Mouse (Mus musculus) stomach, postnatal 0 days (tissue): ENCODE results near the gene Dlgap4. TPM values are rescaled to one million over a fixed set of nuclear protein-coding genes. Genes with fewer than 3 reads are reported as not detected.
A peak's percentile ranks its signal among the peaks of the same experiment; 100 is the strongest.

Source experiments
- ATAC-seq: fragments of 200-750 bp; cut with Nextera tagmentation; 2 replicates; pipeline ENCODE4 v1.8.0; 2017; ENCODE audit not compliant: low FRiP score, low TSS enrichment
- DNase-seq: peaks from one replicate; pipeline ENCODE4 v3.0.0-alpha.2; 2016; ENCODE audit warnings: low spot score
- H3K27ac ChIP-seq: fragments of 300-500 bp; sonication (generic); replicated peaks from 2 replicates; pipeline ENCODE4 v1.5.1; 2014; ENCODE audit warnings: mild to moderate bottlenecking, control low read depth
- H3K27me3 ChIP-seq: fragments of 300-500 bp; sonication (generic); 2 replicates; pipeline ENCODE4 v1.6.1; 2014; ENCODE audit warnings: low read length; ENCODE audit not compliant: control insufficient read depth, insufficient read depth
- H3K36me3 ChIP-seq: fragments of 300-500 bp; sonication (generic); 2 replicates; pipeline ENCODE4 v1.6.1; 2014; ENCODE audit warnings: low read length, mixed read lengths; ENCODE audit not compliant: control insufficient read depth, insufficient read depth
- H3K4me1 ChIP-seq: fragments of 300-500 bp; sonication (generic); replicated peaks from 2 replicates; pipeline ENCODE4 v1.6.1; 2014; ENCODE audit warnings: antibody characterized with exemption; ENCODE audit not compliant: control insufficient read depth, insufficient read depth
- H3K4me2 ChIP-seq: fragments of 300-500 bp; sonication (generic); replicated peaks from 2 replicates; pipeline ENCODE4 v1.6.1; 2014; ENCODE audit warnings: low read depth, mild to moderate bottlenecking, control low read depth, moderate library complexity
- H3K4me3 ChIP-seq: fragments of 300-500 bp; sonication (generic); 2 replicates; pipeline ENCODE4 v1.5.1; 2014; ENCODE audit warnings: low read depth, low read length, control low read depth
- H3K9ac ChIP-seq: fragments of 300-500 bp; sonication (generic); 2 replicates; pipeline ENCODE4 v1.6.1; 2014; ENCODE audit warnings: mild to moderate bottlenecking, low read length, control low read depth, mixed read lengths
- H3K9me3 ChIP-seq: fragments of 300-500 bp; sonication (generic); 2 replicates; pipeline ENCODE4 v1.6.1; 2016; ENCODE audit warnings: low read length; ENCODE audit not compliant: control insufficient read depth
- CTCF ChIP-seq: IDR thresholded peaks from 2 replicates; pipeline ENCODE4 v1.5.1; 2016; ENCODE audit warnings: antibody characterized with exemption, low read depth, mild to moderate bottlenecking, moderate library complexity
- EP300 ChIP-seq: optimal IDR thresholded peaks from 2 replicates; pipeline ENCODE3; 2016; ENCODE audit warnings: antibody characterized with exemption
- WGBS: fragments of 180-500 bp; shearing (Covaris S2); extraction: QIAGEN DNeasy Blood & Tissue Kit; methylation state at CpG from one replicate; pipeline ENCODE4 v1.1.7; 2014; 5-methylcytosine and 5-hydroxymethylcytosine counted together
- polyA plus RNA-seq: library from polyadenylated mRNA; unstranded; fragments of >200 nt; fragmentation: Nextera tagmentation; extraction: Ambion mirVana; gene quantifications from 2 replicates; pipeline ENCODE4 v1.2.1, GENCODE M21; 2015

Gene Dlgap4
- polyA plus RNA-seq, 1 experiment from 2014 or later: 50.7 TPM

GRCm38 (mm10) chr2:156693241-156693807 lies 79.8 kb downstream of the Dlgap4 start:
- Histone ChIP-seq H3K9ac (no peak overlapping the region), H3K27me3 (no peaks in the 10 kb centered on the region), H3K9me3 (no peaks in the 10 kb centered on the region), H3K36me3 (no peaks in the 10 kb centered on the region), H3K4me3 (no peak overlapping the region), H3K27ac (no peak overlapping the region), H3K4me2 (no peak overlapping the region), H3K4me1 (no peaks in the 10 kb centered on the region)
- TF ChIP-seq EP300: no peak
- no peak for TF ChIP-seq CTCF
- DNase-seq (no peak), ATAC-seq (no peak)
- 57% methylated on average over 11 of the region's 11 CpGs for WGBS

- WGBS: 86% methylated on average over 8 of the region's 8 CpGs
- Histone ChIP-seq H3K9ac (no peak overlapping the region), H3K4me2 (no peak overlapping the region), H3K9me3 (no peaks in the 10 kb centered on the region), H3K4me1 (no peaks in the 10 kb centered on the region), H3K27me3 (no peaks in the 10 kb centered on the region), H3K27ac (no peak overlapping the region), H3K4me3 (no peak overlapping the region), H3K36me3 (no peaks in the 10 kb centered on the region)
- ATAC-seq (no peak), DNase-seq (no peak)
- TF ChIP-seq CTCF (no peak), EP300 (no peak)
Observed at GRCm38 (mm10) chr2:156697261-156697660, 83.8 kb downstream of the Dlgap4 start.

GRCm38 (mm10) chr2:156698168-156698567 lies 84.7 kb downstream of the Dlgap4 start:
- Histone ChIP-seq H3K4me2 (no peak overlapping the region), H3K36me3 (no peaks in the 10 kb centered on the region), H3K9ac (no peak overlapping the region), H3K27ac (no peak overlapping the region), H3K9me3 (no peaks in the 10 kb centered on the region), H3K4me1 (no peaks in the 10 kb centered on the region), H3K27me3 (no peaks in the 10 kb centered on the region), H3K4me3 (no peak overlapping the region)
- no peak for DNase-seq
- 61% methylated on average over 9 of the region's 9 CpGs for WGBS
- TF ChIP-seq EP300 (no peak), CTCF (no peak)
- ATAC-seq: no peak

- Histone ChIP-seq H3K9me3 (no peaks in the 10 kb centered on the region), H3K4me2 (no peak overlapping the region), H3K27me3 (no peaks in the 10 kb centered on the region), H3K4me3 (no peak overlapping the region), H3K4me1 (no peaks in the 10 kb centered on the region), H3K9ac (no peak overlapping the region), H3K27ac (no peak overlapping the region), H3K36me3 (no peaks in the 10 kb centered on the region)
- TF ChIP-seq EP300: no peak
- TF ChIP-seq CTCF: peak; percentile 99
- ATAC-seq: no peak
- peak; percentile 86 for DNase-seq
- 18% methylated on average over 6 of the region's 6 CpGs for WGBS
Observed at GRCm38 (mm10) chr2:156705473-156705872, 92.0 kb downstream of the Dlgap4 start.

GRCm38 (mm10) chr2:156716683-156717082 lies 103.2 kb downstream of the Dlgap4 start:
- Histone ChIP-seq H3K4me1 (peaks cover 9% of the 10 kb centered on the region), H3K4me2 (no peak overlapping the region), H3K27me3 (no peaks in the 10 kb centered on the region), H3K36me3 (no peaks in the 10 kb centered on the region), H3K4me3 (no peak overlapping the region), H3K27ac (no peak overlapping the region), H3K9ac (no peak overlapping the region), H3K9me3 (no peaks in the 10 kb centered on the region)
- WGBS: 64% methylated on average over 6 of the region's 6 CpGs
- TF ChIP-seq CTCF (no peak), EP300 (no peak)
- ATAC-seq (no peak), DNase-seq (no peak)

- Histone ChIP-seq H3K9me3 (no peaks in the 10 kb centered on the region), H3K4me2 (peak overlapping the region; percentile 42), H3K27ac (peak overlapping the region; percentile 79), H3K4me1 (peaks cover 9% of the 10 kb centered on the region), H3K4me3 (peak overlapping the region; percentile 6; the same call in 1 of the 2 replicates), H3K9ac (peak overlapping the region; percentile 43; the same call in 1 of the 2 replicates), H3K27me3 (no peaks in the 10 kb centered on the region), H3K36me3 (no peaks in the 10 kb centered on the region)
- no peak for TF ChIP-seq CTCF
- TF ChIP-seq EP300: no peak
- ATAC-seq: no peak
- WGBS: 11% methylated on average over 17 of the region's 17 CpGs
- peak; percentile 60 for DNase-seq
Observed at GRCm38 (mm10) chr2:156717320-156718281, 104.1 kb downstream of the Dlgap4 start.
